ENCODE assay signal across 19 mouse cellular contexts in genomic region chr12:4454956-4455565, GRCm38 (mm10). TPM values are rescaled to one million over a fixed set of nuclear protein-coding genes. Genes with fewer than 3 reads are reported as not detected.
DNase-seq lines count a peak whose midpoint lies in the region; ATAC-seq and TF ChIP-seq lines count a peak whose summit lies in the region.
"Had no signal": no experiment of that assay in that cellular context is flagged by ENCODE, and none has a peak within 500 bp of the region (broad histone marks: within the 10 kb centered on the region; RNA-seq: fewer than 3 reads in every experiment).

No protein-coding gene starts in this region.

- no peak overlapping the region for H3K4me3 ChIP-seq in lung, adult 2 months (replicated peaks; ENCODE audit: extremely low read depth, low read depth, low read length)
- H3K4me3 ChIP-seq: embryonic facial prominence, embryonic 12.5 days; limb, embryonic 13.5 days; midbrain, embryonic 10.5 days had no signal

- H3K4me1 ChIP-seq in lung, adult 2 months (ENCODE audit: control insufficient read depth, insufficient read depth, low read length), result peaks cover 14% of the 10 kb centered on the region
- H3K4me1 ChIP-seq: embryonic facial prominence, embryonic 12.5 days; limb, embryonic 13.5 days had no signal

- peak; percentile 60 for ATAC-seq in inflammation-experienced regulatory T-cells, adult 6 months
- no peak for ATAC-seq in erythroblast, adult 5-6 weeks (replicated peaks; ENCODE audit: low FRiP score, poor library complexity, severe bottlenecking)
- ATAC-seq: hindbrain, postnatal 0 days had no signal

- WGBS in lung, adult 2 months, result 45% methylated on average over 10 of the region's 10 CpGs

- no peak for TF ChIP-seq CTCF in lung, adult 2 months (IDR thresholded peaks at IDR 0.05; ENCODE audit: insufficient read depth, low read length)

- peak; percentile 86 for DNase-seq in heart, adult 11 months
- DNase-seq in heart, adult 18-20 months, result no peak
- peak; percentile 10 to 25 for DNase-seq in kidney, postnatal 4 days
- DNase-seq in kidney, adult 18-20 months, result no peak
- peak; percentile 69 for DNase-seq in A20 (ENCODE audit: low read depth, low spot score)
- DNase-seq in lung, adult 2 months, result no peak
- DNase-seq: adrenal gland, postnatal 25 days; cerebellum, postnatal 36 days; gastrocnemius, postnatal 10 days; heart, postnatal 10 days; layer of hippocampus, adult 9-11 months; lung, embryonic 14.5 days; right cerebral cortex, postnatal 4 days had no signal

- TF ChIP-seq POLR2A in lung, adult 2 months (IDR thresholded peaks at IDR 0.05; ENCODE audit: borderline replicate concordance, extremely low read depth, low read depth, low read length), result no peak

RNA-seq across cellular contexts. Expression of gene Ncoa1, which starts 21.9 kb away (rescaled TPM):
- total RNA-seq in heart, adult 18-20 months (2021), result 10 to 100 TPM; 28.9 to 29.0 TPM
- 10 to 100 TPM in 2 of 3 experiments, 1 to 10 TPM in 1; 7.7 to 17.5 (median 14.6) TPM for polyA plus RNA-seq in inflammation-experienced regulatory T-cells, adult 6 months (2017; shearing (Covaris generic))
- polyA plus RNA-seq in lung, adult 2 months (2012; rRNA removed), result 27.8 and 29.2 TPM in 2 replicates
- 6.9 and 23.2 TPM in 2 replicates for total RNA-seq in erythroblast, adult 5-6 weeks (2015; ENCODE audit: low replicate concordance)
- total RNA-seq in erythroblast, adult 5-6 weeks (2017; ENCODE audit: low replicate concordance), result 3.1 and 7.5 TPM in 2 replicates

Comparison
In these comparisons a context has a peak if more than half of its experiments do, and no peak if none do; other contexts are left out.
1. DNase-seq: peak in heart, adult 11 months (single experiment), kidney, postnatal 4 days (2 of 2) and A20 (single experiment); none in heart, adult 18-20 months (0 of 2), kidney, adult 18-20 months (single experiment) and lung, adult 2 months (single experiment).